Mouse (Mus musculus): ENCODE results near the gene C130050O18Rik. TPM values are rescaled to one million over a fixed set of nuclear protein-coding genes. Genes with fewer than 3 reads are reported as not detected.

Gene C130050O18Rik
- total RNA-seq, 1 experiment: 0.49 TPM

- H3K36me3 ChIP-seq (ENCODE audit: control insufficient read depth, insufficient read depth, low read length, poor library complexity, severe bottlenecking): no peaks in the 10 kb centered on the region; the same call in 1 of the 2 replicates
- no peaks in the 10 kb centered on the region for H3K9me3 ChIP-seq (ENCODE audit: control insufficient read depth, insufficient read depth, low read depth, low read length)
- H3K9ac ChIP-seq (ENCODE audit: insufficient read depth, low read depth, low read length, poor library complexity, severe bottlenecking): no peak overlapping the region
- no peak for DNase-seq (ENCODE audit: low read depth, low spot score)
- in situ Hi-C loops (cut with MboI; ENCODE audit: low sequenced_read_pairs in 2 of 2, unreplicated experiment in 2 of 2): no loop called here
- no peak overlapping the region for H3K4me3 ChIP-seq (ENCODE audit: insufficient read depth in 1 of 2, low read depth in 1 of 2, low read length in 2 of 2, poor library complexity in 1 of 2, severe bottlenecking in 1 of 2)
- no peak overlapping the region for H3K27ac ChIP-seq (ENCODE audit: insufficient read depth, low read depth, low read length, poor library complexity, severe bottlenecking)
- peaks cover 0 to 4% of the 10 kb centered on the region in 2 experiments; a peak in 1 of 4 replicates for H3K4me1 ChIP-seq (ENCODE audit: control insufficient read depth in 2 of 2, insufficient read depth in 2 of 2, low read length in 2 of 2, poor library complexity in 1 of 2)
- TF ChIP-seq HCFC1 (IDR thresholded peaks at IDR 0.05; ENCODE audit: borderline replicate concordance, insufficient read depth, low read length) (no peak), MAFK (IDR thresholded peaks at IDR 0.05; ENCODE audit: insufficient read depth, low read depth, low read length) (no peak), ZNF384 (IDR thresholded peaks at IDR 0.05; ENCODE audit: low read depth, low read length) (no peak), CHD2 (IDR thresholded peaks at IDR 0.05; ENCODE audit: low read depth, low read length) (no peak), ZC3H11A (IDR thresholded peaks at IDR 0.05; ENCODE audit: borderline replicate concordance, low read depth, low read length) (no peak)
Observed at GRCm38 (mm10) chr5:139392219-139393196, 12.6 kb upstream of the C130050O18Rik start.

- H3K27ac ChIP-seq (ENCODE audit: insufficient read depth, low read depth, low read length, poor library complexity, severe bottlenecking): no peak overlapping the region
- H3K36me3 ChIP-seq (ENCODE audit: control insufficient read depth, insufficient read depth, low read length, poor library complexity, severe bottlenecking): no peaks in the 10 kb centered on the region; the same call in 1 of the 2 replicates
- no peak for DNase-seq (ENCODE audit: low read depth, low spot score)
- in situ Hi-C loops (cut with MboI; ENCODE audit: low sequenced_read_pairs in 2 of 2, unreplicated experiment in 2 of 2): no loop called here
- TF ChIP-seq CHD2 (IDR thresholded peaks at IDR 0.05; ENCODE audit: low read depth, low read length): no peak
- no peak for TF ChIP-seq ZC3H11A (IDR thresholded peaks at IDR 0.05; ENCODE audit: borderline replicate concordance, low read depth, low read length)
- no peak for TF ChIP-seq ZNF384 (IDR thresholded peaks at IDR 0.05; ENCODE audit: low read depth, low read length)
- TF ChIP-seq HCFC1 (IDR thresholded peaks at IDR 0.05; ENCODE audit: borderline replicate concordance, insufficient read depth, low read length): no peak
- TF ChIP-seq MAFK (IDR thresholded peaks at IDR 0.05; ENCODE audit: insufficient read depth, low read depth, low read length): no peak
- no peak overlapping the region for H3K9ac ChIP-seq (ENCODE audit: insufficient read depth, low read depth, low read length, poor library complexity, severe bottlenecking)
- H3K9me3 ChIP-seq (ENCODE audit: control insufficient read depth, insufficient read depth, low read depth, low read length): no peaks in the 10 kb centered on the region
- H3K4me3 ChIP-seq (ENCODE audit: insufficient read depth in 1 of 2, low read depth in 1 of 2, low read length in 2 of 2, poor library complexity in 1 of 2, severe bottlenecking in 1 of 2): no peak overlapping the region
- H3K4me1 ChIP-seq (ENCODE audit: control insufficient read depth in 2 of 2, insufficient read depth in 2 of 2, low read length in 2 of 2, poor library complexity in 1 of 2): peaks cover 0 to 4% of the 10 kb centered on the region in 2 experiments; a peak in 1 of 4 replicates
Observed at GRCm38 (mm10) chr5:139393197-139393588, 11.9 kb upstream of the C130050O18Rik start.

GRCm38 (mm10) chr5:139394399-139394798 lies 10.7 kb upstream of the C130050O18Rik start:
- no peak for TF ChIP-seq ZC3H11A (IDR thresholded peaks at IDR 0.05; ENCODE audit: borderline replicate concordance, low read depth, low read length)
- TF ChIP-seq HCFC1 (IDR thresholded peaks at IDR 0.05; ENCODE audit: borderline replicate concordance, insufficient read depth, low read length): no peak
- no peak for TF ChIP-seq CHD2 (IDR thresholded peaks at IDR 0.05; ENCODE audit: low read depth, low read length)
- no peak for TF ChIP-seq ZNF384 (IDR thresholded peaks at IDR 0.05; ENCODE audit: low read depth, low read length)
- TF ChIP-seq MAFK (IDR thresholded peaks at IDR 0.05; ENCODE audit: insufficient read depth, low read depth, low read length): no peak
- no peaks in the 10 kb centered on the region; the same call in 1 of the 2 replicates for H3K36me3 ChIP-seq (ENCODE audit: control insufficient read depth, insufficient read depth, low read length, poor library complexity, severe bottlenecking)
- H3K4me3 ChIP-seq (ENCODE audit: insufficient read depth in 1 of 2, low read depth in 1 of 2, low read length in 2 of 2, poor library complexity in 1 of 2, severe bottlenecking in 1 of 2): no peak overlapping the region
- no peak for DNase-seq (ENCODE audit: low read depth, low spot score)
- no peak overlapping the region for H3K27ac ChIP-seq (ENCODE audit: insufficient read depth, low read depth, low read length, poor library complexity, severe bottlenecking)
- in situ Hi-C loops (cut with MboI; ENCODE audit: low sequenced_read_pairs in 2 of 2, unreplicated experiment in 2 of 2): no loop called here
- peaks cover 0 to 4% of the 10 kb centered on the region in 2 experiments; a peak in 1 of 4 replicates for H3K4me1 ChIP-seq (ENCODE audit: control insufficient read depth in 2 of 2, insufficient read depth in 2 of 2, low read length in 2 of 2, poor library complexity in 1 of 2)
- H3K9ac ChIP-seq (ENCODE audit: insufficient read depth, low read depth, low read length, poor library complexity, severe bottlenecking): no peak overlapping the region
- H3K9me3 ChIP-seq (ENCODE audit: control insufficient read depth, insufficient read depth, low read depth, low read length): no peaks in the 10 kb centered on the region

- DNase-seq (ENCODE audit: low read depth, low spot score): no peak
- Histone ChIP-seq H3K4me3 (ENCODE audit: insufficient read depth in 1 of 2, low read depth in 1 of 2, low read length in 2 of 2, poor library complexity in 1 of 2, severe bottlenecking in 1 of 2) (no peak overlapping the region), H3K36me3 (ENCODE audit: control insufficient read depth, insufficient read depth, low read length, poor library complexity, severe bottlenecking) (no peaks in the 10 kb centered on the region; the same call in 1 of the 2 replicates), H3K27ac (ENCODE audit: insufficient read depth, low read depth, low read length, poor library complexity, severe bottlenecking) (no peak overlapping the region), H3K9me3 (ENCODE audit: control insufficient read depth, insufficient read depth, low read depth, low read length) (no peaks in the 10 kb centered on the region), H3K4me1 (ENCODE audit: control insufficient read depth in 2 of 2, insufficient read depth in 2 of 2, low read length in 2 of 2, poor library complexity in 1 of 2) (peaks cover 0 to 4% of the 10 kb centered on the region in 2 experiments; a peak in 1 of 4 replicates), H3K9ac (ENCODE audit: insufficient read depth, low read depth, low read length, poor library complexity, severe bottlenecking) (no peak overlapping the region)
- in situ Hi-C loops (cut with MboI; ENCODE audit: low sequenced_read_pairs in 2 of 2, unreplicated experiment in 2 of 2): no loop called here
- TF ChIP-seq MAFK (IDR thresholded peaks at IDR 0.05; ENCODE audit: insufficient read depth, low read depth, low read length) (no peak), CHD2 (IDR thresholded peaks at IDR 0.05; ENCODE audit: low read depth, low read length) (no peak), ZC3H11A (IDR thresholded peaks at IDR 0.05; ENCODE audit: borderline replicate concordance, low read depth, low read length) (no peak), HCFC1 (IDR thresholded peaks at IDR 0.05; ENCODE audit: borderline replicate concordance, insufficient read depth, low read length) (no peak), ZNF384 (IDR thresholded peaks at IDR 0.05; ENCODE audit: low read depth, low read length) (no peak)
Observed at GRCm38 (mm10) chr5:139395528-139395927, 9.6 kb upstream of the C130050O18Rik start.
